Mouse (Mus musculus): ENCODE results near the gene Adh1.

Gene Adh1

DNA sequence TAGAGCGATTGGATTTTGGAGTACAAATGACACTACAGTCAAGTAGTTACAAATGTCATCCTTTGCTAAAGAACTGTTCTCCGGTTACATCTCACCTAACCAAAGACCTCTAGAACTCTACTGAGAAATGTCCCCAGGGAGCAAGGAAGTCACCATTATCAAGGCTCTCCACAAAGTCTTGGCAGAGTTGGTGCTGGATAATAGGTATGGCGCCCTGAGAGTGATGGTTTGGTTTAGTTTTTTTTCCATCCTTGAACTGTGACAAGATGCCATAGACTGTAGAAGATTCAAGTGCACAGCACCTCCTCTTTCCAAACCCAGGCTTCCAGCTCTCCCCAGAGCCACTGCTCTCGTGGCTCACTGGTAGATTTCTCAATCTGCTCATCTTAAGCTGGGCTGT is 26.9 kb downstream of the Adh1 start:
- no peak for DNase-seq (ENCODE audit: low read depth)

DNA sequence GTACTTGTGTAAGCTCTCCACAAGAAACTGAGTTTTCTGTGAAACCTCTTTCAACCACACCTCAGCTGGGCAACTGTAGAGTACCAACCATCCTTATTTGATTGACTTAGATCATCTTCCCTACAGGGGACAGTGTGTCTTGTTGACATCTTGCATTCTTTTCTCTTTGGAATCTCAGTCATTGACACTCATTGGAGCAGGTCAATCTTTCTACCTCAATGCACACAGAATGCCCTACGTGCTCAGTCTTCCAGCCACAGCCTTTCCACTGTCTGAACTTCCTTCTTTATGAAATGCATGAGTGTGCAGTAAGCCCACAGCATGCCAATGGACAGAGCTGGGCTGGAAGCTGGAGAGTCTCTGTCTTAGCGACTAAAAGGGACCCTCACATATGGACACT is 29.9 kb downstream of the Adh1 start:
- DNase-seq (ENCODE audit: low read depth): no peak

DNA sequence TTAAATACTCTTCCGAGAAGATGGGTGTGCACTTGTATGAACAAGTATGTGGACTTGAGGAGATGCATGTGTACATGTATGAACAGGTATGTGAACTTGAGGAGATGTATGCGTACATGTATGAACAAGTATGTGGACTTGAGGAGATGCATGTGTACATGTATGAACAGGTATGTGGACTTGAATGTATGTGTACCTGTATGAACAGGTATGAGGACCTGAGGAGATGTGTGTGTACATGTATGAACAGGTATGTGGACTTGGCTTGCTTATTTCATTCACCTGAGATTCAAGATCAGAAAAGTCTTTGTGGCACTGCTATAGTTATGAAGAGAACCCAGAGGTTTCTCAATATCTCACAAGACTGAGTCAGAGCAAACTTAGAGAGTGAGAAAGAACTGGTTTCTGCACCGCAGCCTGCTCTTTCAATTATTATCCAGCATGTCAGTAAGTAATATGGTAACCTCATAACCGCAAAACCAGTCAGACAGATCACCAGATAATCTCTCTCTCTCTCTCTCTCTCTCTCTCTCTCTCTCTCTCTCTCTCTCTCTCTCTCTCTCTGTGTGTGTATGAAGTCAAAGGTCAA is 30.8 kb downstream of the Adh1 start:
- DNase-seq (ENCODE audit: low read depth): no peak

DNA sequence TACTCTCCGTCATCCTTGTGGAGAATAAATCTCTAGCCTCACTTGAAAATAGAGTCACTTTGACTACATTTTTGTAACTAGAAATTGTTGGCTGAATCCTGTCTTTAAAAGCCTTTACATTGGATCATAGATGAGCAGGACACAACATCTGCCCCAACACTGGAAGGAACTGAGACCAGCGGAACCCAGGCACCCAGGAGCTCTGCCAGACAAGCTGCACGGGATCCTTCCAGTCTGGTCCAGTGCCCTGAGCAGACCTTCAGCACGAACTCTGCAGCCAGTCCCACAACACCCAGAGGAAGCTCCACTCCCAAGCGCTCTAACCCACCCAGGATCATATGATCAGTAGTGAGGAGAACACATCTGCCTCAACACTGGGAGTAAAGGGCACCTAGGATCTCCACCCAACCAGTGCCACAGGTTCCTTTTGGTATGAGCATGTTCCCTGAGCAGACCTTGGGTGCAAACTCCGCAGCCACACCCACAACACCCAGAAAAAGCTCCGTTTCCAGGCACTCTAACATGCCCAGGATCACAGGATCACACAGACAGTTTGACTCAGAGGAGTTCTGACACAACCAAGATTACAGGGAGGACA is 32.6 kb downstream of the Adh1 start:
- DNase-seq (ENCODE audit: low read depth): no peak

DNA sequence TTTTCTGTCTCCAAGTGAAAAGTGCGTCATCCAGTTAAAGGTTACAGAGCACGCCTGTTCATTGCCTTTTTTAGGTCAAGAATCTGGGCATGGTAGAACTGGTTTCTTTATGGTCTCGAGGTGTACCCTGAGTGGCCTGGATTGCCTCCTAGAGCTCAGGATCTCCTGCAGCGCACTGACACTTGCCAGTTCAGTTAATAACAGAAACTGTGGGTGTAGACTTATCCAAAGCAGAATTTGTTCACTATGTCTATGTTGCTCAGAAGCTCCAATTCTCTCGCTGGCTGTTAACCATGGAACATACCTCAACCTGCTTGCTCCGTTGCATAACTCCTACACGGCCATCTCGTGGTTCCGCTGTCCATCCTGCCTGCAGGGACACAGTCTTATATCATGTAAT is 39.3 kb downstream of the Adh1 start:
- no peak for DNase-seq (ENCODE audit: low read depth)

DNA sequence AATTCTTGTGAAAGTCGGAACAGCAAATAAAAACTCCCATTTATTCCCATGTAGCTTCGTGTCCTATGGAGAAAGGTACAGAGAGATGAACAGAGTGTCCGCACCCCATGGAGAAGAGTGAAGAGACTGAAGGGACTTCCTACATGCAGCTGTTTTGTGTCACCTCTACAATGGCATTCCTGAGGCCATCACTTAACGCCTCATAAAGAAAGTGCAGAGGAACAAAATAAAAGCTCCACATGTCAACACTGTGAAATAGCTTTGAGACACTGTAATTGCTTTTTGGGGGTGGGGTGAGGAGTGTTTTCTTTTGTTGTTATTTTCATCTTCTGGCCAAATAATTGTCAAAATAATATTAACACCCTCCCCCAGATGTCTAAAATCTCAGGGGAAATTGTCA is 41.9 kb downstream of the Adh1 start:
- peak; percentile 17 for DNase-seq (ENCODE audit: low read depth)

DNA sequence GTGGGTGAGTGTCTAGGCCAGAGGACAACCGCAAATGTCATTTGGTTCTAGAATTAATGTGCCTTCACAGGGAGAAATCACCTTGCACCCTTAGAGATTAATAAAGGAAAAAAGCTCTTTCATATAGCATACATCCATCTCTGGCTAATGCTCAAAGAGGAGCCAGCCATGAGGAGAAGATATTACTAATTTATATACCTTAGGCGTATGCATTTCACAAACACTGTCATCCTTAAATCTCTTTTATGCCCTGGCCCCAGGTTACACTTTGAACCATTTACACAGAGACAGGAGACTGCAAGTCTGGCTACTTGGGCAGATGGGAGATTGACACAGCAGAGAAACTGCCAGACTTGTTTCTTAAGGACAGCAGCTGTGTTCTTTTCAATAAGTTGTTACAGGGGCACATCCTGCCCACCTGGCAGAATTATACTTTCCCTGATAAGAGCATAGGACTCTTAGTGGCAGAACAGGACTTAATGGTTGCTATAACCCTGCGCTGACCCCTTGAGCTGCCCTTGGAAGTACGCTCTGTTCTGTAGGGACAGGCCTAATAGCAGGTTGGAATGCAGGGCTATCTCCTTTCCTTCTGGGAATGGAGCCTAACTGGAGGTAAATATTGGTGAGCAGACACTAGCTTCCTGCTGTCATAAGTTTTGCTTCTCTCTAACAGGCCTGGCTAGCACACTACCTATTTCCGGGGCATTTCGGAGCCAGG is 43.1 kb downstream of the Adh1 start:
- DNase-seq (ENCODE audit: low read depth): no peak

DNA sequence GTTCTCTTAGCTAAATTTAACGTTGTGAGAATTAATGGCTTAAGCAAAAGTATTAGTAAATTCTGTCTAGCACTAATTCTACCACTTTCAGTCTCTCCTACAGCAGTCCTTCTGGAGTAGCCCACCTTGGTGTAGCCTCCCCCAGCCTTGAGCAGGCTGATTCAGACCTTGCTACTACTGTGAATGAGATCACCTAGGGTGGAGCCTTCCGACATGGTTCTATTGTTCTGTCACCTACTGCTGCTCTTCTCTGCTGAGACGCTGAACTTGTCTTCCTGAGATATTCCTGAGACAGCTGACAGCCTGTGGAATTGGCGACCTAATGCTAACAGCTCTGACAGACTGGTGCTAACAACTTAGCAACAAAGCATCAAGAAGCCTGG is 43.7 kb downstream of the Adh1 start:
- no peak for DNase-seq (ENCODE audit: low read depth)

DNA sequence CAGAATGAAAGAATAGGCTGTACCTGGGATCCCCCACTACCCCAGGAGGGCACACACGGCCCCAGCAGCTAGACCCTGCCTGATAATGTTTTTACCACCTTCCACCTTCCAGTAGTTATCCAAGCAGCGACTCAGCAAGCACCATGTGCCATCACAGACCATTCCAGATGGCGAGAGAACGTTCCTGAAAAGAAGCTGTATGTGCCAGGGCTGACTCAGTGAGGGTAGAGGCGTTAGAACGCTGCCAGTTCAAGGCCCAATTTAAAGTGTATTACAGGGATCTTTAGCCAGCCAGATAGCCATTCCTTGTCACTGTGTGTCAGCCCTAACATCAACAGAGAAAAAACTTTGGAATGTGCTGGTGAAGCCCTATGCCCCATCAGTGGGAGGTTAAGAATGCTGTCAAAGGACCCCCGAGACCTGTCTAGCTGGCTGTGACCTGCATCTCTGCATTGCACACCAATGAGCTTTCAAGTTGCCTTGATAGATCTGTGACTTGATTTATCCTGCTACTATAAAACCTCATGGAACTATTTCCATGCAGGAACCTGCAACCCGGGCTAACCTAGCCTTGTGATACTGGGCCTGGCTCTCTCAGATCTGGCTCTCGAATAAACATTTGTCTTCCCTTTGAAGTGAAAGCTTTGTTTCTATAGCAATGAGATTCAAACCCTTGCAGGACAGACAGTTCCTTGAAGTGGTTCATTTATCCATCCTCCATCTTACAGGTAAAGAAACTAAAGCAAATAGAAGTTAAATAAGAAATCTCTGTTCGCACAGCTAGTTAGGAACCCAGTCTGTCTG is 44.9 kb downstream of the Adh1 start:
- peak; percentile 46 for DNase-seq (ENCODE audit: low read depth)

DNA sequence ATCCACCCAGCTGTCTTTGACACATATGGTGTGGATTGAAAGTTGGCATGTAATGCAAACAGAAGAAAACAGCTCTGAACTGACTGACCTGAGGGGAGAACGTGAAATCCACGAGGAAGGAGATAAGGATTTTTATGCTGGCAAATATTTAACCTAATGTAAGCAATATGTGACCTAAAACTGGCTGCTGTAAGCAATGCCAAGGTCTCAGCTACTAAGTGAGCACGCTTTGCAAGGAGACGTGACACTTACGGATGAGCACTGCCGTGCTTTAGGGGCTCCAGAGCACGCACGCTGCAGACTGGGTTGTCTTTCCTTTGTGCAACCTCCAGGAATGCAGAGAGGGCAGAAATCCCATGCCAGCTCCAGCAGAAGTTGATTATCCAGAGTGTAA is 45.5 kb downstream of the Adh1 start:
- peak; percentile 54 for DNase-seq (ENCODE audit: low read depth)

DNA sequence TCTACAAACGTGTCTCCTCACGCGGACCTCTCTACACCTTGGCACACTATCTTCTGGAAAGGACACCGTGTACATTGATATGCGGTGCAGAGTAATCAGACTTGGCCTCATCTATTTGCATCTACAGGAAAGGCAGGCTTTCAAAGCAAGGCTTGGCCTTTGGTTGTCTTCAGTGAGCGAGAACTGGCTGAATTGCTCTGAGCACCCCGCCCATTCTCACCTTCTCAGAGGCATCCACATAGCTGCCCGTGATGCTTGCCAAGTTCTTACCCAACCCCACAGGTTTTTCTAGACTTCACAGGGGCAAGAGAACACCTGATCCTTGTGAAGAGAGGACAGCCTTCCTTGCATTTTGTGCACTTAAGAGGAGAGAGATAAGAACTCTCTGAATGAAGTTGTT is 49.1 kb downstream of the Adh1 start:
- no peak for DNase-seq (ENCODE audit: low read depth)

DNA sequence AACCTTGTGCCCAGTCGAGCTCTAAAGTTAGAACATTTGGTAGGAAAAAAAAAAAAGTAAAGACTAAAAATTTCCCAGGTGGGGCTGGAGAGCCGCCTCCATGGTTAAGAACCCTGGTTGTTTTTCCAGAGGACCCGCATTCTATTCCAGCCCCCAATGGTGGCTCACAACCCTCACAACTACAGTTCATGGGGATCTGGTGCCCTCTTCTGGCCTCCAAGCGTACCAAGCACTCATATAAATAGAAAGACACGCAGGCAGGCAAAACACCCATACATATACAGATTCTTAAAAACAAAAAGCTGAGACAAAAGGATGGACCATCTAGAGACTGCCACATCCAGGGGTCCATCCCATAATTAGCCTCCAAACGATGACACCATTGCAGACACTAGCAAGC is 50.2 kb downstream of the Adh1 start:
- peak; percentile 41 for DNase-seq (ENCODE audit: low read depth)

DNA sequence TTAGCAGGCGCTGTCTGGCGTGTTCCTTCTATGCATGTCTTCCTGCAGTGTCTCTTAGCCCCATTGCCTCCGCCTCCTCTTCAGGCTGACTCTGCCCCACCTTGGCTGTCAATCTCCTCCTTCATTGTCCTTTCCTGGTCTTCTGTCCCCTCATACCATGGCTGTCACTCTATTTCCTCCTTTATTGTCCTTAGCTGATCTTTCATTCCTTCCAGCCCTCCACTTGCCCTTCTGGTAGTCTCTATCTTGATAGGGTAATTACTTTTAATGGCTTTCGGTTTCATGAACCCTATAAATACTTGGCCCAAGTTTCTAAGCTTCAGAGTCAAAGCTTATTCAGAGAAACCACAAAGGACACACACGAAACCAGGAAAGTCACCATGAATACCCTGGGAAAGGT is 52.2 kb downstream of the Adh1 start, which contains the start of gene Adh6a:
Adh6a (plus strand) TSS at position 322 of the 400 bp plus-strand sequence.
- DNase-seq (ENCODE audit: low read depth): no peak

DNA sequence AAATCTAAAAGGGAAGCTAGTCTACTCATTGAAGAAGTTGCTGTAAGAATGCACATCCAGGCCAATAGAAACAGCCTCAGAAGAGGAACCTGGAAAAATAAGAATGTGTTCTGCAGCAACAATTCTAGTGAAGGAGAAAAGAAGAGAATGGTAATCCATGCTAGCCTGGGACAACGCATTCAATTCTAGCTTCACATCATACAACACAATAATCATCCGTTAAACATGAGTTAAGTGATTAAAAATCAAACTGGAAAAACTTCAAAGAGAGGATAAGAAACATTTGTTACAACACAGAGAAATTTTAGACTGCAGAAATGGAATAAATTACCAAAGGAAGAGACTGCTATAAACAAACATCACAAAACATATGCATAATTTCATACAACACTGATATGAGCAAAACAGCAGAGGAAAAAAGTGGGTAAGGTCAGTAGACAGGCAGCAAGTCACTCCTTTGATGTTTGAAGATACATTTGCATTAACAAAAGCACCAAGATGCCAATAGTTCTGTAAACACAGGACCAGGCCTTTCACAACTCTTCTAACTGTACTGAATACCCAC is 56.2 kb downstream of the Adh1 start:
- no peak for DNase-seq (ENCODE audit: low read depth)

DNA sequence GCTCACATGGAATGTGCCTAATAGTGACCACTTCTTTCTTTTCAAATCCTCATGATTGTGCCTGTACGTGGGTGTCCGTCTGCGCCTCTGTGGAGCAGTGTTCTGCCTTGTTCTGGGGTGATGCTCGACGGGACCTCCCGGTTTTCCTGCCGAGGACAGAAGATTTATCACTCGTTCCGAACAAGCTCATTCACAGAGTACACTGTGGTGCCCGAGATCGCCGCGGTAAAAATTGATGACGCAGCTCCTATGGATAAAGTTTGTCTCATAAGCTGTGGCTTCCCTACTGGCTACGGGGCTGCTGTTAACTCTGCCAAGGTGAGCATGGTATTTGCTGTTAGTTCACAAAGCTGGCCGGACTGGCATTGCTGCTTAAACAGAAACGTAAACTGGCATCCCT is 64.2 kb downstream of the Adh1 start:
- no peak for DNase-seq (ENCODE audit: low read depth)

DNA sequence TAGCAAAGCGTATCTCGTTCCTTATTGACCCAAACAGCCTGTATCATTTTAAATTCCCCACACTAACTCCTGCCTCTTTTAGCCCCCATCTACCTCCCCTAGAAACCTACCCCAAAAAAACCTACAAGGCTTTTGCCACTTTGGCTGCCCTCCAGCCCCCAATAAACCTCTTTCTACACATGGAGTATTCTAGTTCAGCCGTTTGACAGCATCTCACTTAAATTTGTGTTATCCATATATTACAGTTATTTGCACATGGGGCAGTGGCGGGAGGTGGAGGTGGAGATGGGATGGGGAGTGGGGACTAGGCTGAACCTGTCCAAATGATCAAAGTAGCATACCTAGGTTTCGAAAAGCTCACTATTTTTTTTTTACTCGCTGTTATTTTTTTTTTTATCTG is 64.7 kb downstream of the Adh1 start:
- no peak for DNase-seq (ENCODE audit: low read depth)

DNA sequence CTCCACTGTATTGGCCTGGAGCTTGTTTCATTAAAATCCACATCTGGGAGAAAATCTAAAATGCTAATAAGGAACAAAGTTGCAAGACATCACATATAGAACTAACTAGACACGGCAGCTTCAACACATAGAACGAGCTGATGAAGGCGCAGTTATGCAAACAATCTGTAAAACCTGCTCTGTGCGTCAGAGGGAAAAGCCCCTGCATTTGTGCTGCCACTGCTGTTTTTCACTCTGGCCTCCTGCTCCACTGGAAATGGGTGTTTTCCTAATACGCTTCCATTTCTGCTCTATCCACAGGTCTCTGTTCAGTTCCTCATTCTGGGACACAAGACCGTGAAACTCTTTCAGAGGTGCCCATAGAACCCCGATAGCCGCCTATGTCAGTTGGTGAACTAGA is 73.1 kb downstream of the Adh1 start:
- no peak for DNase-seq (ENCODE audit: low read depth)

DNA sequence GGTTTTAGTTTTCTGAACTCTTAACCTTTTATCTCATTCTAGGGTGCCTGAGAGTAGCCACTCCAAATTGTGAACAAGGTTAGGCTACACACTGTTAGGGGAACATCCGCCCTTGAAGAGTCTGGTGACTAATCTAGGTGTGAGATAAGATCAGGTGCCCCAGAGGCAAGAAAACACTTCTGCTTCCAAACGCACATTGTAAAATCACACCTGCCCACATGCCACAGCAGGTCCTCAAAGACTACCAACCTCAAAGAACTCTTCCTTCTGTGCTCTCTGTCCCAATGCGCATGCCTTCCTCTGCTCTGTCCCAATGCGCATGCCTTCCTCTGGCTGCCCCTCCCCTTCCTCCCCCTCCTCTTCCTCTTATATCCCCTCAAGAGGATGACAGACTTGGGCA is 73.5 kb downstream of the Adh1 start:
- no peak for DNase-seq (ENCODE audit: low read depth)

DNA sequence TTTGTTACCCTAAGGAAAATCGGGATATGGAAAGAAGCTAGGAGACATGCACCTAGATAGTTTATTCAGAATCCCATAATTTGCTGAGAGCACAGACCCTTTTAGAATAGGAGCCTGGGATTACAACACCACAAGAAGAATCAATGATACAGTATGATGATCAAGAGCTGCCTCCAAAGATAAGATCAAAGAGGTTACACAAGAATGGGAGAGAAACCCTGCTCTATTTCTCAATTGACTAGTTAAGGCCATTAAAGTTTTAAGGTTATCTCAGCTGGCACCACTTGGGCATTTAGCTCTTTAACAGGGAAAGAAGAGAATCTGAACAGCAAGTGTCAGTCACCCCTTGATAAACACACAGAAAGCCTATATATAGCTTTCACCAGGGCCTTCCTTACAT is 74.8 kb downstream of the Adh1 start:
- no peak for DNase-seq (ENCODE audit: low read depth)

DNA sequence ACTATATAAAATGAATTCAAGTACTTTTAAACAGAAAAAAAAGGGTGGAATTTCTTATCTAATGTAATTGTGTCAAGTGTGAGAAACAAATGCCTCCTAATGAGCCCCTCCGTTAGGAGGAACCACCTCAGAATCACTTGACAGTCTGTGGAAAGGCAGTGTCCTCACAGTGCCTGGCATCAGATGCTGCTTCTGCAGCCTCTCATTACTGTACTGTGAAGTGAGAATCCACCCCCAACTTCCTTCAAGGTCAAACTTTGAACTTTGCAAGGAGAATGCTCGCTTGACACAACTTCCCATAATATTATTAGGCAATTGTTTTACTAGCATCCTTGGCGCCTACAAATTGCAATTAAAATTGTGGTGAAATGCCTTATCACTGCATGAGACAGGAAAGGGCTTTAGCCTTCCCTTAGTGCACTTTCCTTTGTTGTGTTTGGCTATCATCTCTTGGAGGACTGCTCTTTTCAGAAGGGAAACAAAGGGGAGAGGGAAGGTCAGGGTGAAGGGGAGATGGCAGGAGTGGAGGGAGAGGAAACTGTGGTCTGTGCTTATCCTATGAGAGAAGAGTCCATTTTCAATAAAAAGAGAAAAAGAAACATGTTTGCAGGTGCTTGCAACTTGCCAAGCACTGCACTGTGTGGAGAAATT is 75.4 kb downstream of the Adh1 start:
- DNase-seq (ENCODE audit: low read depth): no peak

Data from NIH3T3 (cell line).